Mouse (Mus musculus) MEL (cell line): ENCODE measurements around the gene Abcc4. TPM values are rescaled to one million over a fixed set of nuclear protein-coding genes. Genes with fewer than 3 reads are reported as not detected.

Experiments
- DNase-seq: peaks from one replicate; pipeline ENCODE4 v3.0.0; 2011; ENCODE audit warnings: low read depth, low spot score
- H3K27ac ChIP-seq: 2 replicates; pipeline ENCODE4 v1.5.1; 2012; ENCODE audit warnings: low read depth, mild to moderate bottlenecking, control low read depth, low read length, moderate library complexity; ENCODE audit not compliant: control insufficient read depth
- H3K27me3 ChIP-seq, 2 experiments: fragments of 150-350 bp in 1 of 2; sonication (generic) in 1 of 2; 2 replicates each; pipeline ENCODE4 v1.6.1; 2012; ENCODE audit warnings: low read length in 2 of 2, mild to moderate bottlenecking in 2 of 2, improper control_type of control experiment in 1 of 2, moderate library complexity in 1 of 2; ENCODE audit not compliant: insufficient read depth in 2 of 2, control insufficient read depth in 1 of 2
- H3K36me3 ChIP-seq, 2 experiments: 2 replicates each; pipeline ENCODE4 v1.6.1; 2012 to 2014; ENCODE audit warnings: low read length in 2 of 2, improper control_type of control experiment in 1 of 2, inconsistent platforms in 1 of 2, mild to moderate bottlenecking in 1 of 2; ENCODE audit not compliant: insufficient read depth in 2 of 2, control insufficient read depth in 1 of 2
- H3K4me1 ChIP-seq, 2 experiments: fragments of 150-350 bp in 1 of 2; sonication (generic) in 1 of 2; 2 replicates each; pipeline ENCODE4 v1.6.1; 2012; ENCODE audit warnings: low read length in 2 of 2, improper control_type of control experiment in 1 of 2, mild to moderate bottlenecking in 1 of 2; ENCODE audit not compliant: insufficient read depth in 2 of 2, control insufficient read depth in 1 of 2
- H3K4me3 ChIP-seq, 2 experiments: fragments of 150-350 bp in 1 of 2; sonication (generic) in 1 of 2; 2 replicates each; pipeline ENCODE4 v1.5.1; 2012; ENCODE audit warnings: low read depth in 2 of 2, low read length in 2 of 2, mild to moderate bottlenecking in 2 of 2, moderate library complexity in 2 of 2, control low read depth in 1 of 2, improper control_type of control experiment in 1 of 2; ENCODE audit not compliant: control insufficient read depth in 1 of 2, insufficient read depth in 1 of 2
- H3K79me2 ChIP-seq: 2 replicates; pipeline ENCODE4 v1.6.1; 2012; ENCODE audit warnings: mild to moderate bottlenecking, low read length, moderate library complexity; ENCODE audit not compliant: control insufficient read depth, poor library complexity, insufficient read depth
- H3K9ac ChIP-seq: 2 replicates; pipeline ENCODE4 v1.6.1; 2012; ENCODE audit warnings: low read depth, mild to moderate bottlenecking, control low read depth, low read length, moderate library complexity; ENCODE audit not compliant: control insufficient read depth, poor library complexity, severe bottlenecking
- H3K9me3 ChIP-seq: fragments of 150-350 bp; sonication (generic); replicated peaks from 2 replicates; pipeline ENCODE4 v1.6.1; 2012; ENCODE audit warnings: mild to moderate bottlenecking, low read length, improper control_type of control experiment, moderate library complexity; ENCODE audit not compliant: insufficient read depth
- BHLHE40 ChIP-seq: IDR thresholded peaks from 2 replicates; pipeline ENCODE4 v1.6.1; 2012; ENCODE audit warnings: low read depth, mild to moderate bottlenecking, inconsistent platforms, low read length, improper control_type of control experiment, borderline replicate concordance
- CHD1 ChIP-seq: IDR thresholded peaks from 2 replicates; pipeline ENCODE4 v1.6.1; 2012; ENCODE audit warnings: low read depth, mild to moderate bottlenecking, inconsistent platforms, low read length, improper control_type of control experiment
- CHD2 ChIP-seq: IDR thresholded peaks from 2 replicates; pipeline ENCODE4 v1.6.1; 2011; ENCODE audit warnings: low read length, improper control_type of control experiment
- CTCF ChIP-seq, 3 experiments: IDR thresholded peaks in 2 of 3; conservative IDR thresholded peaks in 1 of 3; 2 replicates each; pipeline ENCODE4 v1.5.1; 2011 to 2012; ENCODE audit warnings: low read length in 3 of 3, low read depth in 2 of 3, mild to moderate bottlenecking in 2 of 3, improper control_type of control experiment in 1 of 3, inconsistent platforms in 1 of 3, mixed read lengths in 1 of 3, moderate library complexity in 1 of 3; ENCODE audit not compliant: control insufficient read depth in 1 of 3, insufficient read depth in 1 of 3, poor library complexity in 1 of 3, severe bottlenecking in 1 of 3
- E2F4 ChIP-seq: IDR thresholded peaks from 2 replicates; pipeline ENCODE4 v1.6.1; 2011; ENCODE audit warnings: low read depth, low read length, improper control_type of control experiment, borderline replicate concordance
- ELF1 ChIP-seq: IDR thresholded peaks from 2 replicates; pipeline ENCODE4 v1.6.1; 2014; ENCODE audit warnings: low read depth, mild to moderate bottlenecking, inconsistent platforms, low read length, improper control_type of control experiment, moderate library complexity
- ETS1 ChIP-seq: IDR thresholded peaks from 2 replicates; pipeline ENCODE4 v1.6.1; 2012; ENCODE audit warnings: low read depth, mild to moderate bottlenecking, inconsistent platforms, low read length, improper control_type of control experiment, moderate library complexity
- GABPA ChIP-seq: IDR thresholded peaks from 2 replicates; pipeline ENCODE4 v1.6.1; 2012; ENCODE audit warnings: low read depth, mild to moderate bottlenecking, inconsistent platforms, low read length, improper control_type of control experiment, moderate library complexity
- HCFC1 ChIP-seq: IDR thresholded peaks from 2 replicates; pipeline ENCODE4 v1.6.1; 2012; ENCODE audit warnings: low read depth, mild to moderate bottlenecking, inconsistent platforms, low read length, improper control_type of control experiment, moderate library complexity
- JUND ChIP-seq: IDR thresholded peaks from 2 replicates; pipeline ENCODE4 v1.6.1; 2011; ENCODE audit warnings: low read depth, mild to moderate bottlenecking, improper control_type of control experiment, low read length
- KAT2A ChIP-seq: conservative IDR thresholded peaks from 2 replicates; pipeline ENCODE4 v1.6.1; 2012; ENCODE audit warnings: low read depth, low read length, improper control_type of control experiment, inconsistent platforms
- MAFK ChIP-seq: IDR thresholded peaks from 2 replicates; pipeline ENCODE4 v1.6.1; 2011; ENCODE audit warnings: low read depth, mild to moderate bottlenecking, low read length, improper control_type of control experiment, borderline replicate concordance
- MAZ ChIP-seq: IDR thresholded peaks from 2 replicates; pipeline ENCODE4 v1.6.1; 2012; ENCODE audit warnings: low read depth, mild to moderate bottlenecking, inconsistent platforms, low read length, improper control_type of control experiment
- MYC ChIP-seq: IDR thresholded peaks from 2 replicates; pipeline ENCODE4 v1.6.1; 2011; ENCODE audit warnings: low read depth, mild to moderate bottlenecking, low read length, improper control_type of control experiment, moderate library complexity
- RAD21 ChIP-seq: IDR thresholded peaks from 2 replicates; pipeline ENCODE4 v1.6.1; 2011; ENCODE audit warnings: mild to moderate bottlenecking, low read depth, low read length, improper control_type of control experiment
- SIN3A ChIP-seq: IDR thresholded peaks from 2 replicates; pipeline ENCODE4 v1.6.1; 2012; ENCODE audit warnings: low read length, improper control_type of control experiment, inconsistent platforms
- TAL1 ChIP-seq: IDR thresholded peaks from 2 replicates; pipeline ENCODE4 v1.6.1; 2012; ENCODE audit warnings: mild to moderate bottlenecking, inconsistent platforms, low read length, moderate library complexity, mixed read lengths
- TBP ChIP-seq: IDR thresholded peaks from 2 replicates; pipeline ENCODE4 v1.8.0; 2011; ENCODE audit warnings: low read depth, low read length, improper control_type of control experiment
- TCF12 ChIP-seq: IDR thresholded peaks from 2 replicates; pipeline ENCODE4 v1.6.1; 2014; ENCODE audit warnings: low read depth, mild to moderate bottlenecking, inconsistent platforms, low read length, improper control_type of control experiment, moderate library complexity
- USF1 ChIP-seq: IDR thresholded peaks from 2 replicates; pipeline ENCODE4 v1.6.1; 2014; ENCODE audit warnings: low read depth, mild to moderate bottlenecking, inconsistent platforms, low read length, improper control_type of control experiment, moderate library complexity
- USF2 ChIP-seq, 2 experiments: IDR thresholded peaks; 2 replicates each; pipeline ENCODE4 v1.6.1; 2011 to 2012; ENCODE audit warnings: improper control_type of control experiment in 2 of 2, low read length in 2 of 2, borderline replicate concordance in 1 of 2, inconsistent platforms in 1 of 2, low read depth in 1 of 2, mild to moderate bottlenecking in 1 of 2; ENCODE audit not compliant: insufficient read depth in 1 of 2
- ZC3H11A ChIP-seq: IDR thresholded peaks from 2 replicates; pipeline ENCODE4 v1.6.1; 2012; ENCODE audit warnings: low read depth, mild to moderate bottlenecking, inconsistent platforms, low read length, improper control_type of control experiment
- ZKSCAN1 ChIP-seq: IDR thresholded peaks from 2 replicates; pipeline ENCODE4 v1.6.1; 2012; ENCODE audit warnings: low read depth, mild to moderate bottlenecking, inconsistent platforms, low read length, improper control_type of control experiment, moderate library complexity
- polyA plus RNA-seq, 2 experiments: library from polyadenylated mRNA; stranded (reverse) in 1 of 2; unstranded in 1 of 2; fragments of >175 nt in 1 of 2; fragments of >200 nt in 1 of 2; gene quantifications; 2 replicates each; pipeline versions ENCODE4 v1.2.1 to v1.2.4; 2012; ENCODE audit warnings: low replicate concordance in 2 of 2, low read depth in 1 of 2; ENCODE audit not compliant: insufficient read length in 2 of 2, insufficient read depth in 1 of 2, missing spikeins in 1 of 2
- total RNA-seq: library from RNA; depleted of rRNA; stranded (reverse); fragments of 300-350 nt; gene quantifications from 2 replicates; pipeline ENCODE4 v1.2.3, GENCODE M21; 2012

The Abcc4 gene
- total and polyA plus RNA-seq, 3 experiments, result 7.1 to 8.4 TPM; not detected in 1

- no peak overlapping the region for H3K9ac ChIP-seq
- no peaks in the 10 kb centered on the region for H3K79me2 ChIP-seq
- H3K9me3 ChIP-seq, result no peaks in the 10 kb centered on the region
- H3K27me3 ChIP-seq, result no peaks in the 10 kb centered on the region
- no peaks in the 10 kb centered on the region for H3K4me1 ChIP-seq
- DNase-seq, result no peak
- H3K36me3 ChIP-seq, result no peaks in the 10 kb centered on the region
- TF ChIP-seq MAFK (no peak), TAL1 (no peak), USF1 (no peak), MYC (no peak), ETS1 (no peak), TBP (no peak), ZKSCAN1 (no peak), BHLHE40 (no peak), USF2 (IDR thresholded peaks at IDR 0.05; ENCODE audit: borderline replicate concordance in 1 of 2, insufficient read depth in 1 of 2, low read depth in 1 of 2, low read length in 2 of 2) (no peak), E2F4 (no peak)
- H3K27ac ChIP-seq, result no peak overlapping the region
- no peak overlapping the region for H3K4me3 ChIP-seq
These were observed 76.4 kb downstream of the Abcc4 start for GRCm38 (mm10) chr14:118629649-118630048.

GRCm38 (mm10) chr14:118621449-118621789, 84.6 kb downstream of the Abcc4 start:
- no peak overlapping the region for H3K9ac ChIP-seq
- no peaks in the 10 kb centered on the region for H3K36me3 ChIP-seq
- no peaks in the 10 kb centered on the region for H3K27me3 ChIP-seq
- H3K27ac ChIP-seq, result no peak overlapping the region
- H3K4me1 ChIP-seq, result no peaks in the 10 kb centered on the region
- H3K79me2 ChIP-seq, result no peaks in the 10 kb centered on the region
- H3K4me3 ChIP-seq, result no peak overlapping the region
- no peak for DNase-seq
- TF ChIP-seq MYC (no peak), TBP (no peak), HCFC1 (no peak), ZC3H11A (no peak), ZKSCAN1 (no peak), CHD1 (no peak), GABPA (no peak), JUND (no peak), MAFK (no peak), ELF1 (no peak), MAZ (no peak), CTCF (IDR thresholded peaks at IDR 0.05 in 2 of 3, conservative IDR thresholded peaks at IDR 0.05 in 1 of 3; ENCODE audit: control insufficient read depth in 1 of 3, insufficient read depth in 1 of 3, low read depth in 2 of 3, low read length in 3 of 3, poor library complexity in 1 of 3, severe bottlenecking in 1 of 3) (no peak), RAD21 (no peak), ETS1 (no peak), KAT2A (no peak), E2F4 (no peak), SIN3A (no peak), TCF12 (no peak), CHD2 (no peak)
- H3K9me3 ChIP-seq, result no peaks in the 10 kb centered on the region
